Mouse (Mus musculus) granulocyte monocyte progenitor cell, adult 5-6 weeks (primary cell): ENCODE measurements around the gene Ubl3. TPM values are rescaled to one million over a fixed set of nuclear protein-coding genes. Genes with fewer than 3 reads are reported as not detected.

Experiments used
- ATAC-seq: replicated peaks from 2 replicates; pipeline ENCODE4 v1.8.0; 2016; ENCODE audit warnings: mild to moderate bottlenecking, moderate TSS enrichment, inconsistent platforms; ENCODE audit not compliant: poor library complexity, severe bottlenecking
- total RNA-seq, 2 experiments: library from RNA; stranded (forward) in 1 of 2; stranded (reverse) in 1 of 2; fragments of 200-712, 200-1000 nt in 1 of 2; fragments of >200 nt in 1 of 2; fragmentation: Nextera tagmentation in 1 of 2; gene quantifications; 2 replicates each; pipeline ENCODE4 v1.2.3; 2014 to 2017

Gene Ubl3
- total RNA-seq (2014; fragmentation: Nextera tagmentation) (25.4 and 33.9 TPM in 2 replicates), total RNA-seq (2017) (33.6 and 46.5 TPM in 2 replicates)

DNA sequence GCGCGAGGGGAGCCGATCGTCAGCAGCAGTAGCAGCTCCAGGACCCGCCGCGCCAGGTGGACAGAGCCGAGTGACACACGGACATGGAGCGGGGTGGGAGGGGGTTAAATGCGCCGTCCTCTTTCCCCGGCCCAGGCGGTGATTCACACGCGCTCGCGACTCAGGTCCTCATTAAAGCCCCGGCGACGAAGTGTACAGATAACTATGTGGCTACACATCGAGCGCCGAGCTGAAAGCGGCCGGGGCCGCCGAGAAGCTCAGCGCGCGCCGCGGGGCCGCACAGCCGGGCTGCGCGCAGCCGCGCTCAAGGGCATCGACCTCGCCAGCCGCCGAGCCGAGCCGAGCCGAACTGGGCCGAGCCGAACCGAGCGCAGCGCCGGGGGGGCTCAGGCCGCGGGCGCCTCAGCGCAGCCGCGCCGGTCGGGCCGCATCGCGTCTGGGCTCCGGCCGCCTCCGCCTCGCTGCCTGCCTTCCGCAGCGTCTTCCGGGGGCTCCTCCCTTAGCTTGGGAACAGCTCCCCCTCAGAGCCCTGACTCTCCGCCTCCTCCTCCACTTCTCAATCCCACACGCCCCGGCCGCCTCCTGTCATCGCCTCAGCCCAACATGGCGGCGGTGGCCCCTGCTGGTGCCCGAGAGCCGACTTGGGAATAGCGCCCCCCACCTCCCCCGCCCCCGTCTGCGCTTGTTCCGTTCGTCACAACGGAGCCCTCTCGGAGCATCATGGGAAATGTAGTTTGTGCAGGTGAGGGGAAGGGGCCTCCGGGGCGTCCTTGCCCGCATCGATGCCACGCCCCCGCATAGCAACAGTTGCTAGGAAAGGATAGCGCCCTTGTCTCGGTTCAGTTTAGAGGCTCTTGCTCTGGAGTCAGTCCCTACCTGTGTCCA is at the start of gene Ubl3:
TSS of gene Ubl3 (minus strand) at position 603 of the 885 bp plus-strand sequence.
- peak; percentile 69 for ATAC-seq

DNA sequence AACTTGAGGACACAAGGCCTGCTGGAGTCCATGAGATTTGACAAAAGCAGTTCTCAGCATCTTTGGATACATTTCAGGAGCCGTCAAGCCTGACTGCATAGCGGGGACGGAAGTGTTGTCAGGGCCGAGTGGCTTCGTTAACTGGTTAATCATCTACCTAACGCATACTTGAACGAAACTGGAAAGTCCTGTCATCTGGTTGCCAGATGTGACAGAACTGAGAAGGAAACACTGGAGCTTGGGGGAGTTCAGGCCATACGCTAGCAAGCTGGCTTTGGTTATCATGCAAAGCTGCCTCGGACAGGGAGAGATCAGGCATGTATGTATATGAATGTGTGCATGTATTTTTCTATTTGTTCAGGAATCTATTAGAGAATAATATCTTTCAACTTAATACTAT is 45.8 kb upstream of the Ubl3 start:
- ATAC-seq, result no peak

DNA sequence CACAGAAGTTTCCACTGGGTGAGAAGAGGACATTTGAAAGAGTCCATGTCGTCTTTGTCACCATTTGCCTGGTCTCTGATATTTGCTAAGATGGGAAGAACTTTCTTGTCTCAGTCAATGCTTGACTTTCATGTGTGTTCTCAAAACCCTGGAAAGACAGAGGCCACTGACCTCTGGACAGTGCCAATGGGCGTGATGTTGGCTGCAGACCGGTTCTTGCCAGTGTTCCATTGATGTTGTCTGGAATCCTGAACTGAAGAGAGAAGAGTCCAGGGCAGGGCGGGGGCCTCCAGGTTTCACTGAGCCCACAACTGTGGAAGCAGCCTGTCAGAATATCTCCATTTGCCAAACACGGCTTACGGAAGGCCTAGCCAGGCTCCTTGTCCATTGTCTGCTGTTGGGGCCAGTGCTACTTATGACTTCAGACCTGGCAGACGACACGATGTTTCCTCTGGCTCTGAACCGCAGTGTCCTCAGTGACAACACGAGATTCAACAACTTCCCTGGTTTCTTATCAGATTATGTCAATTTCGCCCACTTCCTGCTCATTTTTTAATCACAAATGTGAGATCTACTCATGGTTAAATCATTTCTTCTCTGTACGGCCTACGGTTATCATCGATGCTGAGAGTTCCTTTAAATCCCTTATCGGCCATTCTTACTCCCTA is 43.6 kb upstream of the Ubl3 start:
- ATAC-seq, result peak; percentile 58

DNA sequence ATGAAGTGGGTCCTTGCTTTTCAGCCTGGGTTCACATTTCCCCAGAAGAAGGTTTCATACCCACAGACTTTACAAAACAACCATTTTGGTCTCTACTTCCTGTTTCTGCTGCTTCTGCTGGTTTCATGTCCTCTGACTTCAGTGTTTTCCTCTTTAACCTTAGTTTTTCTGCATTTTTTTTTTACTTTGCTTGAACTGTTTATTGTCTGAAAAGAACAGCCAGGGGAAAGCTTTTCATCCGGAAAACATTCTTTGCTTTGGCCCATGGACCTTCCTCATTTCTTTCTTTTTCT is 42.8 kb upstream of the Ubl3 start:
- ATAC-seq, result peak; percentile 88

DNA sequence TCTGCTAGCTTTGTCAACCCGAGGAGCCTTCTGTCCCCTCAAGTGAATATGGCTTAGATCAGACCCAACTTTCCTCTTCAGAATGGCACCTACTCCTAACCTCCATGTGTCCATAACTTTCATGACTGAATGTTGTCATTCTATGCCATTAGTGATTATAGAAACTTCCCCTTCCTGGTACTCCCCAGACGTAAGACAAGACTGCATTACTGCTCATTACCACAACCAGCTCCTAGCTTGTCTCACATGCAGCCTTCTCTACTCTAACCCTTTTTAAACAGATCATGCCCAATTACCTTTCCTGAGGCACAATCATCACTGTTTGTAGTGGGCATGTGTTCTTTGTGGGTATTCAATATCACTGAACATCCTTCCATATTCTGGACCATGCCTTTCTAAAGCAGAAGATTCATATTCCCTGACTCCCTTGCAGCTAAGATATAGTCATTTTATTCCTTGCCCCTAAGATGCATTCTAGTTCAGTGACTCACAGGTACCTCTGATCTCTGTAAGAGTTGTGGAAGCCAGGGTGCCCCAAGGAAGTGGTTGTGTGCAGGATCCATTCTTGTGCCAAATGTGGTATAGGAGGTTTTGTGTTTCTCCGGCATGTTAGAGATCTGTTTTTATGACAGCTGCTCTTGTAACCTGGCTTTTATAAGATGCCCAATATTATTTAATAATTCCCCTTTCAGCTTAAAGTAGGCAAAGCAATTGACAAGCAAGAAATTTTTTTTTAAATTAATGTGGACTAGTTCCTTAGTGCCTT is 42.3 kb upstream of the Ubl3 start:
- ATAC-seq, result peak; percentile 54

DNA sequence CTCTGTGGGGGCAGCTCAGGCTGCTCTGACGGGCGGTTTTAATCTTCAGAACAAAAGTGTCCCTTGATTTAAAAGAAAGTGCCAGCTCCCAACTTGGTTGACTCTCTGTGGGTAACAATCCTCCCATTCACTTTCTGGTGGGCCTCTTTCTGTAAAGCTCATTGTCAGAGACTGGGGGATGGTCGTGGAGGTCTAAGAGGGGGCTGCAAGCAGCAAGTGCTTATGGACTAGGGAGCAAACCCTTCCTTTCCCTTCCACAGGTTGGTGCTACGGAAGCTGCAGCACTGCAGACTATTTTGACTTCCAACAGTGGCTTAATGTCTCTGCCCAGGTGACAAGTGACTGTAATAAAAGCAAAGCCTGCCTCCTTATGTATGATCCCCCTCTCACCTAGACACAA is 41.0 kb upstream of the Ubl3 start:
- no peak for ATAC-seq

DNA sequence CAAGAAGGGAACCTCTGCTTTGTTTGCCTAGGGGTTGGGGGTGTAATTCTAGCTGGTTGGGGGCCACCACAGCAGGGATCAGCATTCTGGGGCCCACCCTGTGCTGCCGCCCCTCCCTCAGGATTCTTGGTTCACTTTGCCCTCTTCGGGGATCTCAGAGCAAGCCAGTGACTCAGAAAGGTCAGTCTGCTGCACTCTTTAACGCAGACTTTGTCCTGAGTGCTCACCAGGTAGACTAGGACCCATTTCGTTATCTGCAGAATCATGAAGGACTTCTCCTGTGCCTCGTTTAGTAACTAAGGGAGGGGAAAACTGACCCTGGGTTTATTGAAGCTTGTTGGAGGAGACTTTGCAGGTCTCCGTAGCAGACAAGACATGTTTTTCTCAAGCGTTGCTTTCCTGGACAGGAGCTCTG is 38.9 kb upstream of the Ubl3 start:
- ATAC-seq, result no peak

DNA sequence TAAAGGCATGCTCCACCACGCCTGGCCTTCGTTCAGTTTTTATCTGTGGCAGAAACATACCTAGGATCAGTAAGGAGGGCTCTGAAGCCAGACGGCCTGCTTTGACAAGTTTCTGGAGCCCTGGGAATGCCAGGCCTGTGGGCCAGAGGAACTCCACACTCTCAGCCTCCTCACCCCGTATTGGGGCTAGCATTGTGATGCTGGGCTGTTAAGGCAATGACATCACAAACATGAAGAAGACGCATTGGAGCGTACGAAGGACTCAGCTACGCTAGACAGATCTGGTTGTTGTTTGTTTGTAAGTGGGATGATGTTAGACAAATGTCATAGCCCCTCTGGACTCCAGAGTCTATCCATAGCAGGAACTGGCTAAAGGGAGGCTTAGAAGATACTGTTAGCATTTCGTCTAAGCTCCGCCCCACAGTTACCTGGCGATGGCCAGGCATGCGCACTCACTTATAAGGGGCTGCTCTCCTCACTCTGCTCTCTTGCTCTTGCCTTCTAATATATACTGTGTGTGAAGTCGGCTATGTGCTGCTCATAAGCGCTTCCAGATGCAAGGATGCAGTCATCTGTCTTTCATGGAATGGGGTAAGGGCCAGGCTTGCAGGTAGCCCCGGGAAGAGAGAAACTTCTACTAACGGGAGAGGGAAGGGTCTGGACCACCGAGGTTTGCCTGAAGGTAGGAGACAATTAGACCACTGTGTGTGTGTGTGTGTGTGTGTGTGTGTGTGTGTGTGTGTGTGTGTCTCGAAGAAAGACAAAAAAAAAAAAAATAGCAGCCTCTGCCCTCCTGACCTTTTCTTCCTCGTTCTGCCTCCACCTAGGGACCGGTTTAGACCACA is 38.2 kb upstream of the Ubl3 start:
- no peak for ATAC-seq

DNA sequence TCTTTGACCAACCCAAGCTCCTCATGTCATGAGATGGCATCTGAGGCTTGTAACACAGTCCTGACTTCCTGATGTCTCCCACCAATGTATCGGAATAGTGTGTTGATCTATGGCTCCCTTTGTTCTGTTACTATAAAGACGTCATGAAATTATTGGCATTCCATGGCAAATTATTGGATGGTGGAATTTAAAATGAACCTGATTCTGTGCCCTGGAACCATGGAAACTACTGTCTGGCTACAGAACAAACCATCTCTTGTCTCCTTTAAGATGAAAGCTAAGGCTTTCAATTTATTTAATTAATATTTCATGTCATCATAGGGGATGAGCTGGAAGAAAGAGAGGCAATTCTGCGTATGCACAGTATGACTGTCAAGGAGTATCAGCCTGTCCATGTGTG is 36.4 kb upstream of the Ubl3 start:
- no peak for ATAC-seq

DNA sequence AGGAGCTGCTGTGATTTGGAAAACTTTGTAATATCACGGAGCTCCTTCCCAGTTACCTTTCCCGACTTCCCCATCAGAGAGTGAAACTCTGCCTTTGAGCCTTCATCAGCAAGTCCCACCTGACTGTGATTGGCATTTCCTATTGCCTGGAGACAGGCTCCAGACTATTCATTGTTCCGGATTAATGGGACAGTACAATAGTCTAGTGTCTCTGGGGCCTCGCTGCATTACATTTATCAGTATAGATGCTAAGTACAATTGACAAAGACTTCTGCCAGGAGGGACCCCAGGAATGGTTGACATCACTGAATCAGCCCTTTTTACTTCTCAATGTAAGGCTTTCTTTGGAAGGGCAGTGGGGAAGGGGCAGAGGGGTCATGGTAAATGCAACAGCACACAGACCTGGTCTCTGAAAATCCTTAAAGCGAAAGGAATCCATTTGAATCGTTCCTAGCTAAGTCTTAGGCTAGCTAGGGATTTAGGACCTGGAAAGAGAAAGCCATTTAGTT is 35.6 kb upstream of the Ubl3 start:
- ATAC-seq, result no peak

DNA sequence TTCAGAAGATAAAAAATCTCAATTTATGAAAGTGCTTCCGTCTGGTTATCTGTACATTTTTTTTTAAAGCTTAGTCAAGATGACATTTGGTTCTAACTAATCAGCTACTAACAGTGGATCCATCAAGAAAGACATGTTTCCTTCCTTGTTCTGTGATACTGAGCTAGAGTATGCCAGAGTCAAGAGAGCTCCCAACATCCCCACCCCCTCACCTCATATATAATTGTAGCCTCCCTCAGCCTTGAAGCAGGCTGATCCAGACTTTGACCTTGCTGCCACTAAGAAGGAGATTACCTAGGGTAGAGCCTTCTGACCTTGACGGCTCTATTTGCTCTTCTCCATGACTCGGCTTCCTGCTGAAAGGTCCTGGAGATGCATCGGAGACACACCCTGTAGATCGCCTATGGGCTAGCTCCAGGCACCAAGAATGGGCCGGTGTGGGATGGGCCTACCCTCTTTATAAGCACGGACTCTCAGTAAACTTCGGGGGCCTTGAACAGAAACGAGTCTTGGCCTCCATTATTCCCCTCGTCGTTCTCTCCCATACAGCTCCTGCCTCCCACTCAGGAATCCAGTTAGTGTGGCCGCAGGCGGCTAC is 27.9 kb upstream of the Ubl3 start:
- ATAC-seq, result no peak

DNA sequence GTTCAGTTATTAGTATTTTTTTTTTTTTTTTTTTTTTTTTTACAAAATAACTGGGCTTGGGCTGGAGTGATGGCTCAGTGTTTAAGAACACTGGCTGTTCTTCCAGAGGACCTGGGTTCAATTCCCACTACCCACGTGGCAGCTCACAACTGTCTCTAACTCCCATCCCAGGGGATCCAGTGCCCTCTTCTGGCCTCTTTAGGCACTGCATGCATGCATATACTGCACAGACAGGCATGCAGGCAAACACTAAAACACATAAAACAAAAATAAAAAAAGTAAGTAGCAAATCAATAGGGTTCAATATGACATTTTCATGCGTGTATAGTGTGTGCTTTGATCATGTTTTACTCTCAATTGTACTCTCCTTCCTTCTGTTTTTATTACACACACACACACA is 26.6 kb upstream of the Ubl3 start:
- ATAC-seq, result no peak

DNA sequence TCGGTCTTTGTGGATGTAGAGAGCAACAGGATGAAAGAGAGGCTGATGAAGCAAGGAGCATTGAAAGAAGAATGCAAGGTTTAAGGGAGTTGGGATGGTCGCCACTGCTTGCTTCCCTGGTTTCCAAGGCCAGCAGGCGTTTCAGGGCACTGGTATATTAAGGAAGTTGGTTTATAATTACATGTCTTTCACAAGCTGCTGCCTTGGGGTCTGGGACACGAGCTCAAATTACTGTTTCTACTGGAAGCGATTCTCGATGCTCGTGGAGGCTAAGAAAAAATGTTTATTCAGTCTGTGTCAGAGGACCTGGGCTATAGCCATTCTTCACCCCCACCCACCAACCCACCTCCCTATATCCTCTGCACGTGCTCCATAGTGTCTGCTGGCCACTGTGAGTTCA is 25.8 kb upstream of the Ubl3 start:
- no peak for ATAC-seq

DNA sequence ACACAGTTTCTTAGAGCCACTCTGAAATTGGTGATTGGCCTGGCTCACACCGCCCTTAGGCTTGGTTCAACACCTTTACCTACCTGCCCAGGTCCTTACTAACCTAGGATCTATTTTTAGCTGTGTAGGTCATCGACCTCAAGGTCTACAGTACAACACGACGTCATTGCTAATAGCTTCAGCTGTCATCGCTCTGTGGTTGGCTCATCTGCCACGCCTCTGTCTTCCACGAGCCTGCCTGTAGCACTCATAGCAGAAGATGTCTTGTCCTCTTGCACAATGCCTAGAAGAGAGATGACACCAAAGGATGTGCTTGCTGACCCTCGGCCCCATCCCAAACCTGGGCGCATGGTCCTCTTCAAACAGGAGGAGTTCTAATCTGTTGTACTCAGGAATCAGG is 24.7 kb upstream of the Ubl3 start:
- no peak for ATAC-seq

DNA sequence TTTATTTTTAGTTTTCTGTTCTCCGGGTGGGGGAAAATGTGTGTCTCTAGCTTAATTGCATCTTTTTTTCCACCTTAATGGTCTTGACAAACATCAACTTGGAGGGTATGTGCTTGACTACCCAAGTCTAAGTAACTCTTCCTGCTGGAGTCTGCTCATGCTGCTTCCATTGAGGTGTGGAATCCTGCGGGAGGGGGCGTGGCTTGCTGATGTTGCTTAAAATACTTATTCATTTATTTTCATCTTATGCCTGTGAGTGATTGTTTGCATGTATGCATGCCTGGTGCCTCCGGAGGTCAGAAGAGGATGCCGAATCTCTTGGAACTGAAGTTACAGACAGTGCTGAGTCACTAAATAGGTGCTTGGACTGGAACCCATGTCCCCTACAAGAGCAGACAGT is 22.6 kb upstream of the Ubl3 start:
- ATAC-seq, result no peak

DNA sequence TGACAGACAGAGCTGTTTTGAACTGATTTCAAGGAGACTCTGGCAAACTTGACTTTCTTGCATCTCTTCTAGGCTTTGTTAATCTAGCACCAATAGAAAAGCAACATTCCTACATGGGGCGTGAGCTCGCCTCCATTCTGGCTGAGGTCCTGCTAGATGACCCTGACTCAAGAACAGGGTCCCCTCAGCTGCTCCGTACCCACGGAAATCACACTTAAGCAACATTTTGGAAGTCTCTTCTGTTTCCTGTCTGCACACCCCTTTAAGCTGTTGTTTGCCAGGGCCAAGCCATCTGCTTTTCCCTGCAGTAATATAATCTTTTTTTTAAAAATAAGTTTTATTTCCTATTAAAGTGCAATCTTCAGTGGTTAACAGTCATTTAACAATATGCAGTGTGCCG is 20.1 kb upstream of the Ubl3 start:
- no peak for ATAC-seq

DNA sequence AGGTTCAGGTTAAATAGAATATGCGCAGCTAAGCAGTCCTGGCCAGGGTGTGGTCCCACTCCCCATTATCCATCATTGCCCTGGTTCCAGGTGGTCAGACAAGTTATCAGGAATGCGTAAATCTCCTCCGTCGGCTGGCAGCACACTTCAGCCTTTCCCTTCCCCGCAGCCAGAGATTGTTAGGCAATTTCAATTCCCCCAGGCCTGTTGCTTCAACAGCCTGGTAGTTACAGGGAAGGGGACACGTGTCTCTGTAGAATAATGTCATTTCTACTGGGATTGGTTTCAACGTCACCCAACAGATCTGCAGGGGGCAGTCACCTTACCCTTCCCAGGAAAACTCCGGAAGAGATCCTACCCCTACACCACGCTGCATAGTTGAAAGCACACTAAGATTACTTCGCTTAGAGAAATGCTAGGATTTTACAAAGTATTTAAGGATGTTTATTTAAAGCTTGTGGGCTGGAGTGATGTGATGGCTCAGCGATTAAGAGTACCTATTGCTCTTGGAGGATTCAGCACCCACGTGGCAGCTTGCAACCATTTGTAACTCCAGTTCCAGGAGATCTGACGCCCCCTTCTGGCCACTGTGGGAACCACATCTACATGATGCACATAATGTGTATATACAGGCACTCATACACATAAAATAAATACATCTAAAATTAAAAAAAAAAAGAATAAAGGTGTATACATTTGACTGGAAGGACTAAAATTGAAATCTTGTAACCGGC is 18.1 kb upstream of the Ubl3 start:
- ATAC-seq, result no peak

DNA sequence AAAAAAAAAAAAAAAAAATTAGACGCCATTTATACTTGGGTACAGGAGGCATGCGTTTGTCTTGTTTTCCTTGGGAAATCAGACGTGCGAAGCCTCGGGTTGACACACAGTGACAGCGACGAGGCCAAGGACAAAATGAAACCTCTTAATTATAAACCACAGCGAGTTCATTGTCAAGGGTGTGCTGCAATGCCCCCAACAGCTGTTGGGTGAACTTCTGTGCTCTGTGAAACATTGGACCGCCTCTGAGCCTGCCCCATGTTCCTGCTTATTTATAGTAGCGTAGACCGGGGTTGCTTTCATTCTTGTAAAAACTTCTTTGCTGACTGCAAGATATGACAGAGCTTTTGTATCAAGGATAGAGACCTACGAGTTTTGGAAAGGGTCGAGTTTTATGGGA is 16.9 kb upstream of the Ubl3 start:
- ATAC-seq, result no peak

DNA sequence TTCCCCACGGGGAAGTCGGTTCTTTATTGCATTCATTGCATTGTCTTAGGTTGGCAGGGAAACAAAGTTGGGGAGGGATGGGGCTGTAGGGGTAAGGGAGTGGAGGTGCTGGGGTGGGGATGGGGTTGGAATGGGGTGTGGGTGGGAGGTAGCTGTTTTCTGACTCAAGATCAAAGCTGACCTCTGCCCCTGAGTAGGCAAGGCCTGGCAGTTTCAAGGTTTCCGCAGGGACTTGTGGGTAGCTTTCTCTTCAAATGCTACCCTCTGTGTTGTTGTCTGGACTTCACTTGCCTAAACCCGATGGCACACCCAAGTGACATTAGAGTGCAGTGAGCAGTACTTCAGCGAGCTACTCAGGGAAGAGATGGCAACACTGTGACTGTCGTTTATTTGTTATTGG is 13.0 kb upstream of the Ubl3 start:
- no peak for ATAC-seq
